Mouse (Mus musculus) cerebellum, adult 8-10 months (tissue): ENCODE results near the gene Ltbp4.

ENCODE experiments used
- DNase-seq: peaks from one replicate; pipeline ENCODE4 v3.0.0; 2022

Gene Ltbp4

GRCm38 (mm10) chr7:27355261-27355660, 17.8 kb upstream of the Ltbp4 start:
- no peak for DNase-seq

GRCm38 (mm10) chr7:27354783-27355182, 17.3 kb upstream of the Ltbp4 start:
- DNase-seq = no peak

- DNase-seq = no peak
Measured at GRCm38 (mm10) chr7:27354144-27354543, 16.7 kb upstream of the Ltbp4 start.

- peak; percentile 7 for DNase-seq
Measured at GRCm38 (mm10) chr7:27345444-27345843, 8.0 kb upstream of the Ltbp4 start.

- no peak for DNase-seq
Measured at GRCm38 (mm10) chr7:27342595-27342994, 5.1 kb upstream of the Ltbp4 start.

GRCm38 (mm10) chr7:27339519-27339918, 2.0 kb upstream of the Ltbp4 start:
- DNase-seq = no peak

GRCm38 (mm10) chr7:27339114-27339513, 1.6 kb upstream of the Ltbp4 start:
- no peak for DNase-seq

GRCm38 (mm10) chr7:27335928-27336823, 1.3 kb downstream of the Ltbp4 start:
- peak; percentile 90 for DNase-seq

GRCm38 (mm10) chr7:27335011-27335720, 2.3 kb downstream of the Ltbp4 start:
- DNase-seq = no peak

- no peak for DNase-seq
Measured at GRCm38 (mm10) chr7:27334405-27334911, 3.0 kb downstream of the Ltbp4 start.

DNA sequence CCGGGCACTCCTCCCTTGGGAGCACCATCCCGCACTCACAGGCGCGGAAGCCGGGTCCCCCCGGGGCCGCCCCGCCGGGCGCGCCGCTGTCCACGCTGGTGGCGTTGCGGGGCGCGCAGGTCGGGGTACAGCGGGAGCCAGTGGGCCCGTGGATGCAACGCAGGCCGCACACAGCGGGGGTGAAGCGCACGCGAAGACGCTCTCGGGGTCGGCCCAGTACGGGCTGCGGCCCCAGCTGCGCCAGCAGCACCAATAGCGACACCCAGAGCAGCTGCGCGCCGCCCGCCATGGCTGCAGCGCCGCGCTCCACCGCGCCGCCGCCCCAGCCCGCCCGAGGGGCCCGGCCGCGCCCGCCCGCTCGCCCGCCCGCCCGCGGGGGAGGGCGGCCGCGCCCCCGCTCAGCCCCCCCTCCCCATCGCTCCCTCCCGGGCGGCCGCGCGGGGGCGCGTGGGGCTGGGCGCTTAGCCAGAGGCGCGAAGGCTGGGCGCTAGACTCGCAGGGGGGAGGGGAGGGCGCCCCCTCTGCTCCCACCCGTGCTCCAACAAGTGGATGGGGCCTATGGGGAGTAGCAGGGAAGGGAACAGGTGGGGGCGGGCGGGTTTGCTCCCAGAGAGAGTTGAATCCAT, 4.1 kb downstream of the Ltbp4 start:
- no peak for DNase-seq

- DNase-seq = peak; percentile 74
Measured at GRCm38 (mm10) chr7:27332353-27333199, 4.9 kb downstream of the Ltbp4 start.

DNA sequence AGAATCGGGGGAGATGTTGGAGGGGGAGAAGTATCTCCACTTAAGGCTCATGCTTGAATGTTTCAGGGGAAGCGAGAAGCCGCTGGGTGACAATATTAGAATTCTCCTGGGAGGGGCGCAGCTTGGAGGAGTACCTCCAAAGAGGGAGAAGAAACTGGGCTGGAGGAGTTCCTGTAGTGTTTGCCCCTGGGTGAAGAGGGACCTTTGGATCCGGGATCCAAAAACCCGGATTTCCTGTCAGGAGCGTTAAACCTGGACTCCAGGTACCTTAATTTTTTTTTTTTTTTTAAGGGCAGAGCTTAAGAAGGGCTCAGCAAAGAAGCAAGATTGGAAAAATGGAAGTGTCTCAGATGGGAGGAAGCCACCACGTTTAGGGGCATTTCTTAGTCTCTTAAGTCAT, 5.6 kb downstream of the Ltbp4 start:
- no peak for DNase-seq

- DNase-seq = no peak
Measured at GRCm38 (mm10) chr7:27331541-27331851, 6.0 kb downstream of the Ltbp4 start.

DNA sequence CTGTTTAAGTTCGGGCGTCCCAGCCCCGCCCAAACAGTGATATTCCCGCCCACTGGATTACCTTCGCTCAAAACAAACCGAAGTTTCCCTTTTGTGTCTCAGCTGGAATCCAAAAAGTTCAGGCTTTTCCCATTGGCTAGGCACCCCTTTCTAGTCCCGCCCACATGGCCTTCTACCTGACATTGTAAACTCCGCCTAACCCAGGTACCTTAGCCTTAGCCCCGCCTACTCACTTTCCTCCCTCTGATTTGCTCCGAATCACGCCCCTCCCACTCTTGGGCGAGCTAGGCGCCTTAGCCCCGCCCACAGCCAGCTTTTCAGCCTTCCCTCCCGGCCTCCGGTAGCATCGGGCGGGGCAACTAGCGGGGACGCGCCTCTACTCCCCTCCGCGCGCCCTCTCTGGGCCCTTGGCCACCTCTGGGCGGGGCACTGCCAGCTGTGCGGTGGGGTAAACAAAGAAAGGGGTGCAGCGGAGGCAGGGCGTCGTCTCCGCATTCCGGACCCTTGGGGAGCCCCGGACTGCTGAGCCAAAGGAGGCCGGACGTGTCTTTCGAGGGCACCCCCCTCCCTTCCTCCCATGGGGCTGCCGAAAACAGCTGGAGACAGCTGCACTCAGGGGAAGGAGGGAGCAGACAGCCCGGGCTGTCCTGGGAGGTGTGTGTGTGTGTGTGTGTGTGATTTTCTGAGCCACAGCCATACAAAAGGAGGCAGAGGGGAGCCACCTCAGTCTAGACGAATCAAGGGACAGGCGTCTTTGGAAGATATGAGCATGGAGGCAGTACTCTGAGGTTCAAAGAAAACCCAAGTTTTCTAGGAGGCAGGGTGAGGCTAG, 6.6 kb downstream of the Ltbp4 start:
- no peak for DNase-seq

DNA sequence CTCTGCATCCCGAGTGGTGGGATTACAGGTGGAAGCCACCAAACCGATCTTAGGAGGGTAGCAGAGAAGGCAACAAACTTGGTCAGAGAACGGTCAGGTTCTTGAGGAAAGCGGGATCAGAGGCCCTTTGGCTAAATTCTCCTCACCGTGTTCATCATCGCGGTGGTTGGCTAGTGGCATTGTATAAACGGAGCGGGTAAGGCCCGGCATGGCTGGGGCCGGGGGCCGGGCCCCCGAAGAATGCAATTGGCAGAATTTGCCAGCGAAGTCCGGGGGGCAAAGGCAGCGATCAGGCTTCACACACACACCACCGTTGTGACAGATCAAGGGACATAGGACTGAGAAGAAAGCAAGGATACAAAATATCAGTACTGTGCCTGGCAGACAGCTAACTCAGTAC, 7.5 kb downstream of the Ltbp4 start:
- DNase-seq = no peak

- DNase-seq = peak; percentile 78
Measured at GRCm38 (mm10) chr7:27329326-27329947, 8.1 kb downstream of the Ltbp4 start.

- DNase-seq = no peak
Measured at GRCm38 (mm10) chr7:27328648-27329047, 8.8 kb downstream of the Ltbp4 start.

DNA sequence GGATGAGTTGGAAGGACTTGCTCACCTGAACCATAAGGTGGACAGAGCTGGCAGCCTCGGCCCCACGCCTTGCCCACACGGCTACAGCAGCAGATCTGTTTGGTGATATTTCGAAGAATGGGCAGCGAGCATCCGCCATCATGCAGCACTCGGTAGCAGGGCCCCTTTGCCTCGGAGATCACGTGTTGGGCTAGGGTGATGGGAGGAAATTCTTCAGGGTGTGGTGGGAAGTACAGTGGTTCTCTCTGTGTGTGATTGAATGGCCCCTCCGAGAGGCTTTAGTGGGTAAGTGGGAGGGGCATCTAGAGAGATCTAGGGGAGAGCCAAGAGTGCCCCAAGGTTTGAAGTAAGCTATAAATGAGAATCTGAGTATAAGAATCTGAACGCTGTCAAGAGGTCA, 9.3 kb downstream of the Ltbp4 start:
- no peak for DNase-seq

DNA sequence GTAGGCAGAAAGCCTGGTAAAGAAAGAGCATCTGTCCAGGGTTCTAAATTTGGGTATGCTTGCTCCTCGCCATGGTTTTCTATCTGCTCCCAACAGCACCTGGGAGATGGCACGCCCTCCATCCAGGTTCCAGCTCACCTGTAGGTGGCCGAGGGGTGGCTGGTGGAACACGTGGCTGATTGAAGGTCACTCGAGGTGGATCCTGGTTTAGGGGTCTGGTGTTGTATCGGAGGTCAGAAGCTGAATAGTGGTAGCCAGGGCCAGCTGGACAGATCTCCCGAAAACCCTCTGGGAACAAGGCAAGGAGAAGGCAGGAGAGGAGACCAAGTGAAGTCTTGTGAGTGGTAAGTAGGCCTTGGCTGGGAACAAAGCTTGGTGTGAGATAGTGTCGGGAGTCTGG, 10.0 kb downstream of the Ltbp4 start:
- no peak for DNase-seq
